Mouse (Mus musculus) cerebellum, adult 2 months (tissue): ENCODE results near the gene Sgpl1. TPM values are rescaled to one million over a fixed set of nuclear protein-coding genes. Genes with fewer than 3 reads are reported as not detected.

Experiments used
- DNase-seq, 2 experiments: peaks; one replicate each; pipeline ENCODE4 v3.0.0; 2021
- H3K27ac ChIP-seq: fragments of 200-500 bp; 2 replicates; pipeline ENCODE4 v1.5.1; 2012; ENCODE audit warnings: low read length, control low read depth, inconsistent platforms; ENCODE audit not compliant: insufficient read depth
- H3K27me3 ChIP-seq: fragments of 200-500 bp; 2 replicates; pipeline ENCODE4 v1.6.1; 2012; ENCODE audit warnings: inconsistent platforms, mild to moderate bottlenecking, low read length, moderate library complexity; ENCODE audit not compliant: control insufficient read depth, insufficient read depth
- H3K4me1 ChIP-seq: fragments of 200-500 bp; 2 replicates; pipeline ENCODE4 v1.6.1; 2011; ENCODE audit warnings: low read length; ENCODE audit not compliant: control insufficient read depth, insufficient read depth
- H3K4me3 ChIP-seq: fragments of 200-500 bp; replicated peaks from 2 replicates; pipeline ENCODE3; 2011; ENCODE audit warnings: mild to moderate bottlenecking, low read depth, low read length, control low read depth; ENCODE audit not compliant: insufficient read depth
- CTCF ChIP-seq: fragments of 200-500 bp; IDR thresholded peaks from 2 replicates; pipeline ENCODE4 v1.5.1; 2011; ENCODE audit warnings: low read depth, mild to moderate bottlenecking, control low read depth, low read length, moderate library complexity, borderline replicate concordance; ENCODE audit not compliant: insufficient read depth
- POLR2A ChIP-seq: fragments of 200-500 bp; IDR thresholded peaks from 2 replicates; pipeline ENCODE4 v1.6.1; 2011; ENCODE audit warnings: low read length, control low read depth, borderline replicate concordance; ENCODE audit not compliant: insufficient read depth
- WGBS: fragments of 180-500 bp; shearing (Covaris S2); methylation state at CpG from one replicate; pipeline ENCODE4 v1.1.7; 2018; 5-methylcytosine and 5-hydroxymethylcytosine counted together
- polyA plus RNA-seq: library from polyadenylated mRNA; depleted of rRNA; stranded (reverse); fragments of >200 nt; gene quantifications from 2 replicates; pipeline ENCODE4 v1.2.3, GENCODE M21; 2012

Sgpl1 gene
- polyA plus RNA-seq, 1 experiment: 39.6 TPM

DNA sequence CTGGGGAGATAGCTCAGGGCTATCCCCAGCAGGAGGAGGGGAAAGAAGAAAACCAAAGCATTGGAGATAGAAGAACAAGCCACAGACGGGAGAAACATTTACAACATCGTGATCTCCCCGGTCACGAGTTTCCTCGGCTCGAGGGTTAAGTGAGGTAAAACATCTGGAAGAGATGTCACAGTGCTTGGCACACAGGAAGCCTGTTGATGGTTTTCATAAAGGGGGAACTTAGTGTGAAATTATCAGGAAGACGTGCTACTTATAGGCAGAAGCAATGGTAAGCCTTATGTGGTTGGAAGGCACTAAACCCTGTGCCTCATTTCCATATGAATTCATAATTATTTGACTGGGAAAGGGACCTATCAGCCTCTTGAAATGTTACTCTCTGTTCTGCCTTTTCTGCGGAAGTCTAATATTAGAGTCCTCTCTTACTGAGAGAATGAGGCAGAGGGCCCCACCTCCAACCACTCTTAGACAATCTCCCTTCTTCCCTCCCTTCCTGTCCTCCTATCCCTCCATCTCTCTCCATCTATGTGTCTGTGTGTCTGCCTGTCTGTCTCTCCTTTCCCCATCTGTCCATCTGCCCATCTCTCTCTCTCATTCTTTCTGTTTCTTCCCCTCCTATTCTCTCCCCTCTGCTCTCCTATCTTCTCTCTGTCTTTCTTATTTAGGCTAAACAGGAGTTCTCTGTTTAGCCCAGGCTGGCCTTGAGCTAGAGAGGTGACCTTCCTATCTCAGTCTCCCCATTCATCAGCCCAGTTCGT, 20.0 kb upstream of the Sgpl1 start:
- Histone ChIP-seq H3K27me3 (no peaks in the 10 kb centered on the region), H3K4me1 (no peaks in the 10 kb centered on the region), H3K4me3 (no peak overlapping the region), H3K27ac (no peak overlapping the region)
- no peak for TF ChIP-seq POLR2A
- DNase-seq: no peak
- WGBS: 81% methylated on average over 9 of the region's 9 CpGs

DNA sequence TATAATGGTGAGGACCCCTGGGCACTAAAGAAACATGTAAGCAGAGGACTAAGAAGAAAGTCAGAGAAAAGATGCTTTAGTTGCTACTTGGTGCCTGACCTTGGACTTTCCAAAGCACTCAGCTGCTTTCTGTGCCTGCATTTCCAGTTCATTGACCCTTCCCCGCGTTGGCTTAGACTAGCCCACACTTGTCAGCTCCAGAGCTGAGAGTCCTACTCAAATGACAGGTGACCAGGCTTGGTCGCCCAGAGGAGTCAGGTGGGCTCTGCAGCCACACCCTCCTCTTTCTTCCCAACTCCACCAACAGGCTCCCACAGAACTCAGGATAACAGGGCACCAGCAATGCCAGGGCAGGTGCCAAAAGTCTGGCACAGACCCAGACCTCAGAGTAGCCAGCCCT, 14.9 kb upstream of the Sgpl1 start:
- peaks cover 5% of the 10 kb centered on the region; the same call in 1 of the 2 replicates for H3K4me1 ChIP-seq
- H3K27ac ChIP-seq: no peak overlapping the region
- no peak for DNase-seq
- H3K27me3 ChIP-seq: no peaks in the 10 kb centered on the region
- TF ChIP-seq CTCF (no peak), POLR2A (no peak)
- no peak overlapping the region for H3K4me3 ChIP-seq
- 59% methylated on average over 3 of the region's 3 CpGs for WGBS

DNA sequence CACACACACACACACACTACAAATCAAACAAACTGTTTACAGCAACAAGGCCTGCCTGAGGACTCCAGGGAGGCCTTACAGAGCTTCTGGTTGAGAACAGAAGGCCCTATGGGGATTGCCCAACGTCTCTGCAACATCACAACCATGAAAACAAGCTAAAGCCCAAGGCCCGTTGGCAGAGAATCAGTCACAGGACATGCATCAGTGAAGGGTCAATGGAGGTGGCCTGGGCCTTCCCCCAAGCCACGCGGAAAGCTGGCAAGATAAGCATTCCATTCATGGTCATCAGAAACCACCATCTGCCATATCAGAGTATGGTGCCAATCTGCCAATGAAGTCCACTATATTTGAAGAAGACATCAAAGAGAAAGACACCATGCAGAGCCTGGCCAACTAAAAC, 13.2 kb upstream of the Sgpl1 start:
- Histone ChIP-seq H3K4me3 (no peak overlapping the region), H3K27me3 (no peaks in the 10 kb centered on the region), H3K27ac (no peak overlapping the region), H3K4me1 (peaks cover 5% of the 10 kb centered on the region; the same call in 1 of the 2 replicates)
- TF ChIP-seq POLR2A (no peak), CTCF (no peak)
- WGBS: 18% methylated on average over 4 of the region's 4 CpGs
- peak; percentile 36 to 46 for DNase-seq

DNA sequence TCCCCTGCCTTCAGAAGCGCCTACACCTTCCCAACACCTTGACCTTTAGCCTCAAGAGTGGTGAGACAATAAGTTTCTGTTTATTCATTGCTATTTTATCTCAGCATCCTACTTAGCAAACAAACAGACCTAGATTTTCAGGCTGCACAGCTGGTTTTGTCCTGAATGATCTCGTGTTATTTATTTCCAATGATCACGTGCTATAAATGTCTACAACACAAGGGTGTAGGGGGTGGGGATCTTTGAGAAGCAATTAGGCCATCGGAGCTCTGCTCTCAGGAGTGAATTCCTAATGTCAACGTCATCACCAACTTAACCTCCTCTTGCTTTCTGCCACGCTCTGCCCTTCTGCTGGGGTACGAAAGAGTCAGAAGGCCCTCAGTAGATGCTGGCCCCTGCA, 12.6 kb upstream of the Sgpl1 start:
- H3K4me3 ChIP-seq: no peak overlapping the region
- H3K4me1 ChIP-seq: peaks cover 5% of the 10 kb centered on the region; the same call in 1 of the 2 replicates
- no peak for DNase-seq
- H3K27me3 ChIP-seq: no peaks in the 10 kb centered on the region
- WGBS: 88% methylated on average over 7 of the region's 7 CpGs
- TF ChIP-seq CTCF: no peak
- no peak for TF ChIP-seq POLR2A
- H3K27ac ChIP-seq: no peak overlapping the region

DNA sequence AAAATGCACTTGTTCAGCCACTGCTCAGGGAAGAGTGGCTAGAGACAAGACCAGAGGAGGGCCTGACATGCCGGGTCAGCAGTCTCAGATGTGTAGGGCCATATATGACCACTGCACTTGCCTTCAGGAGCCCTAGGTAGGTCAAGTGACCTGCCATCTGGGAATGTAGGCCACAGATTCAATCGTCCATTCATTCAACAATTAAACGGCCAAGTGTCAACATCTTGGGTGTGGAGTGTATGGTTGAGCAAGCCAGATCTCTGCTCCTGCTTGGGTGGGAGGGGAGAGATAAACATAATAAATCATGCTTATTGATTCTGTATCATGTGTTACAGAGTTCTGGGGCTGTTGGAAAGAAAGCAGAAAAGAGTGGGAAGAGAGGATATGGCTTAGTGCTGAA, 11.1 kb upstream of the Sgpl1 start:
- Histone ChIP-seq H3K4me1 (peaks cover 5% of the 10 kb centered on the region; the same call in 1 of the 2 replicates), H3K4me3 (no peak overlapping the region), H3K27ac (no peak overlapping the region), H3K27me3 (no peaks in the 10 kb centered on the region)
- TF ChIP-seq CTCF (no peak), POLR2A (no peak)
- DNase-seq: no peak
- 70% methylated on average over 3 of the region's 3 CpGs for WGBS

DNA sequence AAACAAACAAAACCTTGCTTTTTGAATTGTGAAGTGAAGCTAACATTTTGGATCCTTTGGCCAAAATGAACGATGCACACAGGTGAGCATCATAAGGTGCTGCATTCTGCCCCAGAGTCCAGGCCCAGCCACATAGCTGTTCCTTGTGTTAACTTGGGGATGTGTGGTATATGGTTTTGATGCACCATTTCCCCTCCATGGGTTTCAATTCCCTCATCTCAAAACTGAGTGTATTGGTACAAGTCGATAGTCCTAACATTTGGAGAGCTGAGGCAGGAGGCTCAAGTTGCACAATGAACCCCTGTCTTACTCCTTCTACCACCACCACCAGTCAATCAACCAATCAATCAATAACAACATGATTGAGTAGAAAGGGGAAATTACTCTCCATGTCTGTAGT, 8.9 kb upstream of the Sgpl1 start:
- TF ChIP-seq CTCF (no peak), POLR2A (no peak)
- no peak overlapping the region for H3K27ac ChIP-seq
- H3K27me3 ChIP-seq: no peaks in the 10 kb centered on the region
- no peak for DNase-seq
- H3K4me1 ChIP-seq: peaks cover 5% of the 10 kb centered on the region; the same call in 1 of the 2 replicates
- H3K4me3 ChIP-seq: no peak overlapping the region
- WGBS: 90% methylated on average over 2 of the region's 2 CpGs

DNA sequence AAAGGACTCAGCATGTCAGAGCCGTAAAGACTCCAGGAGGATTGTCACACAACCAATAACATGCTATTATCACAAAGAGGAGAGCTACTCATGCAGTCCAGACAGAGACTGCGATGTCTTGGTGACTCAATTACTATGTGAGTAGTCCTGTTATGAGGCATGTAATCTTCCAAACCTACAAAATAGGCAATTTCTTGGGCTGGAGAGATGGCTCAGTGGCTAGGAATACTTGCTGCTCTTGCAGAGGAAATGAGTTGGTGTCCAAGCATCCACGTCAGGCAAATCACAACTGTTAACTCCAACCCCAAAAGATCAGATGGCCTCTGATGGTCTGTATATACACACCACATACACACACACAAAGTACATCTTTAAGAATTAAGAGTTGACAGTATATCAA, 8.1 kb upstream of the Sgpl1 start:
- TF ChIP-seq POLR2A (no peak), CTCF (no peak)
- Histone ChIP-seq H3K4me3 (no peak overlapping the region), H3K27me3 (no peaks in the 10 kb centered on the region), H3K27ac (no peak overlapping the region), H3K4me1 (peaks cover under 1% of the 10 kb centered on the region; the same call in 1 of the 2 replicates)
- no peak for DNase-seq
- WGBS: 84% methylated on average over 3 of the region's 3 CpGs

DNA sequence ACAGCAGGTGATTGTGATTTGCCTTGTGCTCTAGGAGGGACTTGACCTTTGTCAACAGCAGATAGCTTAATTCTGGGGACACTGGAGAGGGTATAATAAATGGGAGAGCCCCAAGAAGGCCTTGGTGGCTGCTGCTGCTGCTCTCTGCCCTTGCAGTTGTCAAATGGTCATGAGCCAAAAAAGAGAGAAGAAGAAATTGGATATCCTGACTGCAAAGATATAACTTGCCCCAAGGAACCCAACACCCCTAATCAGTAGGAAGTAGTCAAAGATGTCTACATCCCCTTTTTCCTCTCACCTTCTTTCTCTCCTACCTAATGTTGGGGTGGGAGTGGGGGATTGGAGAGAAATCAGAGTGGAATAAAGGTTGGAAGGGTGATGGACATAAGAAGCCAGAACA, 4.6 kb upstream of the Sgpl1 start:
- no peaks in the 10 kb centered on the region for H3K4me1 ChIP-seq
- no peaks in the 10 kb centered on the region for H3K27me3 ChIP-seq
- TF ChIP-seq POLR2A: no peak
- TF ChIP-seq CTCF: no peak
- no peak for DNase-seq
- no peak overlapping the region for H3K27ac ChIP-seq
- no peak overlapping the region for H3K4me3 ChIP-seq

DNA sequence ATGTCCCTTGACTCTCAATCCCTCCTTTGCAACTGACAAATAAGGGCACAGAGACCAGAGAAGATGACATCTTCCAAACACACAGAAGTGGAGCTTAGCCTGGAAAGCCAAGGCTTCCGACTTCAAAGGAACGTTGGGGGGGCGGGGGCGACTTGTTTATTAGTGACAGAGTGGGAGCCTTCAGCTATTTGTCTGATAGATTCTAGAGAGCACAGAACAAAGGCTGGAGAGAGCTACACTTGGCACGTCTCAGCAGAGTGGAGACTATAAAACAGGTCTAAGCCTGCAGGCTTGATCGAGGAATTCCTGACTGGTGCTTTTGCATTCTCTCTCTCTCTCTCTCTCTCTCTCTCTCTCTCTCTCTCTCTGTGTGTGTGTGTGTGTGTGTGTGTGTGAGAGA, 3.1 kb upstream of the Sgpl1 start:
- no peaks in the 10 kb centered on the region for H3K27me3 ChIP-seq

More for the DNA sequence above, 3.1 kb upstream of the Sgpl1 start:
- Histone ChIP-seq H3K4me3 (no peak overlapping the region), H3K4me1 (peaks cover under 1% of the 10 kb centered on the region; the same call in 1 of the 2 replicates), H3K27ac (no peak overlapping the region)
- no peak for DNase-seq
- TF ChIP-seq POLR2A: no peak
- TF ChIP-seq CTCF: no peak
- 60% methylated on average over 6 of the region's 6 CpGs for WGBS
